Mouse (Mus musculus): Measurements from ENCODE around the gene Il12rb1.

DNA sequence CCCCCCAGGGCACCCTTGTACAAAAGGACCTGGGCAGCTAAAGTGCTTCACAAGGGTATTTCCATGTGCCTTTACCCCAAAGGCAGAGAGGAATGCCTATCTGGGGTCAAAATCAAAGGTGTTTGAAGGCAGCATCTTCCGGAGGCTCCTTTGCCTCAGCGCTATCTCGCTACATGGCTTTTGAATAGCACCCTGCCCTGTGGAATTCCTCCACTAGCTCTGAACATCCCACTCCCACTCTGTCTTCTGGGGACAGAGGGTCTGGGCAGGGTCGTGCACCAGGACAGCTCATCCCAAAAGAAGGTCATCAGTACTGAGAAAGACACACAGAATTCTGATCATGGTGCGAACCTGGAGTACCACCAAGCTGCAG, 60.9 kb downstream of the Il12rb1 start:
- TF ChIP-seq POLR2A (IDR thresholded peaks at IDR 0.05; ENCODE audit: insufficient read length, low read depth) (no peak), USF1 (IDR thresholded peaks at IDR 0.05; ENCODE audit: low read depth) (no peak), E2F4 (IDR thresholded peaks at IDR 0.05; ENCODE audit: insufficient read depth) (no peak), MAX (IDR thresholded peaks at IDR 0.05; ENCODE audit: low read depth) (no peak), REST (IDR thresholded peaks at IDR 0.05; ENCODE audit: insufficient read depth, insufficient read length) (no peak), MYOG (IDR thresholded peaks at IDR 0.05; ENCODE audit: control insufficient read depth in 1 of 3, insufficient read depth in 1 of 3, insufficient read length in 2 of 3, low read depth in 2 of 3) (no peak), POLR2AphosphoS2 (IDR thresholded peaks at IDR 0.05; ENCODE audit: insufficient read length, low read depth) (no peak), TCF12 (IDR thresholded peaks at IDR 0.05; ENCODE audit: insufficient read depth, poor library complexity, severe bottlenecking) (no peak), MYOD1 (IDR thresholded peaks at IDR 0.05; ENCODE audit: control insufficient read depth in 1 of 3, insufficient read length in 2 of 3, low read depth in 2 of 3) (no peak), TCF3 (IDR thresholded peaks at IDR 0.05; ENCODE audit: insufficient read length, low read depth) (no peak), SRF (IDR thresholded peaks at IDR 0.05; ENCODE audit: control insufficient read depth, insufficient read length, low read depth) (no peak)

All from myocyte (in vitro differentiated cells).